Mouse (Mus musculus): ENCODE measurements around the gene Nat8f1.
A peak's percentile ranks its signal among the peaks of the same experiment; 100 is the strongest.

DNA sequence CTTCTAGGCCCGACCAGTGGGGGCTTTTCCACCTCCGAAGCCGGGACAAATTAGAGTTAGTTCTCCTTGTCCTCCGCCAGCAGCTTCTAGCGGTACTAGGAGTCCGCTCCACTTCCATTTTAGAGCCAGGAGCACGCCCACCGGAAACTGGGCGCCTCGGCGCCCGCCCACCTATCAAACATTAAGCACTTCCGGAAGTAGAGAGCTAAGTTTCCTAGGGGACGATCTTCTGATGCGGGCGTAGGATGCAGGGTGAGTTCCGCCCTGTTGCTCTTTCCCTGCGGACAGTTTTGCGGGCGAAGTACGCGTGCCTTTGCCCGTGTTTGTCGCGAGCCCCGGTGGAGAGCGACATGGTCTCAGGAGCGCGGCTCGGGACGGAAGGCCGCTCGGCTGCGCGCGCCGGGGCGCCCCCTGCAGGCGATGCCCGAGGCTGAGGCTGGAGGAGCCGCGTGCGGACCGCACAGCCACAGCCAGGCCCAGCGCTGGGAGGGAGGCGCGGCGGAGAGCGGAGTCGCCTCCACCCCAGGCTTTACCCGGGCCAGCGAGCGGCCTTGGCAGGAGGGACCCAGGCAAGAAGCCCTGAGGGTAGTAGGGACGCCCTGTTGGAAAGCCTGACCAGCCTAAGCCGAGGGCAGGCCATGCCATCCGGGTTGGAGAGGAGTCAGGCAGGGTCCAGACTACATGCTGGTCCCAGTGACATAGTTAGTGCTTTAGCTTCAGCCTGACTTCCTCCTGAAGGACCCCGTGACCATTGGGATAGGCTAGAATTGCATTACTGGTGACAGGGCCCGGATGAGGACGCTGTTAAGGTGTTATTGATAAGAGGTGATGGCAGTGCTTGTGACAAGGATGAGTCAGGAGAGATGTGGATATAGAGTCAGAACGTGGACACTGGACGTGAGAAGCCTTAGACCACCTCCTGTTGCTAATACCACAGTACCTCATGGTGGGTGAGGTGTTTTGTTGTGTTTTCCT is at the start of gene Nat8f1:
- TF ChIP-seq CTCF (IDR thresholded peaks at IDR 0.05; ENCODE audit: extremely low read depth, insufficient read length, insufficient replicate concordance, low read depth, low read length) (0 out of 2 replicates have a peak, but pooled peaks have one; percentile 38), POLR2A (IDR thresholded peaks at IDR 0.05; ENCODE audit: low read depth, low read length) (peak; percentile 82)

Data from small intestine, adult 2 months (tissue).